ENCODE assay signal across 7 mouse cellular contexts in the genomic region with DNA sequence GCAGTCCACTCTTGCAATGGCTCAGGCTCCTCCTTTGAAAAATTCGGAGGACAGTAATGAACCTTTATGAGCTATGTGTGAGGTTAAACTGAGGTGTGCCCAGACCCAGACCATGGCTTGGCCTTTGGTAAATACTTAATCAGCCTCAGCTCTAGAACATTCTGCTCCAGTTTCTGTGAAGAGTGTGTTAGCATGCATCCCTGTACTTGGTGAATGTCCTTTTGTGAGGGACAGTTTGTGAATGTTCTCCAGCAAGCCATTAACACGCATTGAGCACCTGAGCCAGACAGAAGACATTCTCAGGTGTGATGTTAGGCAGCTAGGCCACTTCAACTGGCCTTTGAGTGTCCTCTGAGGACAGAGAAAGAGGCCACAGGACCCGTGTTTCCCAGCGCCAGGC.
DNase-seq lines count a peak whose midpoint lies in the region; ATAC-seq lines count a peak whose summit lies in the region.

No protein-coding gene starts in this region.

- H3K27me3 ChIP-seq in kidney, embryonic 15.5 days = no peaks in the 10 kb centered on the region
- H3K27me3 ChIP-seq in kidney, embryonic 14.5 days (ENCODE audit: control insufficient read depth, insufficient read depth, low read length) = no peaks in the 10 kb centered on the region
- H3K27me3 ChIP-seq in embryonic facial prominence, embryonic 10.5 days (replicated peaks; ENCODE audit: low read depth, poor library complexity, severe bottlenecking) = no peaks in the 10 kb centered on the region
- no peaks in the 10 kb centered on the region for H3K27me3 ChIP-seq in hindbrain, embryonic 13.5 days
- H3K27me3 ChIP-seq in midbrain, embryonic 13.5 days = no peaks in the 10 kb centered on the region

- no peak for ATAC-seq in kidney, embryonic 15.5 days (replicated peaks; ENCODE audit: low FRiP score)
- no peak for ATAC-seq in kidney, embryonic 14.5 days (ENCODE audit: low FRiP score, low TSS enrichment)
- ATAC-seq in hindbrain, embryonic 13.5 days (ENCODE audit: low FRiP score) = no peak
- no peak for ATAC-seq in midbrain, embryonic 13.5 days
- ATAC-seq in monocyte, adult 5-6 weeks (replicated peaks; ENCODE audit: insufficient number of reproducible peaks, low FRiP score, low TSS enrichment, poor library complexity, severe bottlenecking) = no peak

- H3K9me3 ChIP-seq in kidney, embryonic 15.5 days (replicated peaks) = no peaks in the 10 kb centered on the region
- H3K9me3 ChIP-seq in kidney, embryonic 14.5 days (ENCODE audit: control insufficient read depth, low read length) = no peaks in the 10 kb centered on the region
- H3K9me3 ChIP-seq in embryonic facial prominence, embryonic 10.5 days = no peaks in the 10 kb centered on the region
- no peaks in the 10 kb centered on the region for H3K9me3 ChIP-seq in hindbrain, embryonic 13.5 days
- no peaks in the 10 kb centered on the region for H3K9me3 ChIP-seq in midbrain, embryonic 13.5 days

- DNase-seq in embryonic facial prominence, embryonic 10.5 days (ENCODE audit: low spot score) = no peak
- no peak for DNase-seq in cerebellum, adult 9-11 months

- H3K4me3 ChIP-seq in kidney, embryonic 15.5 days (replicated peaks) = no peak overlapping the region
- no peak overlapping the region for H3K4me3 ChIP-seq in kidney, embryonic 14.5 days (ENCODE audit: low read length)
- H3K4me3 ChIP-seq in embryonic facial prominence, embryonic 10.5 days = peak overlapping the region; percentile 58
- H3K4me3 ChIP-seq in hindbrain, embryonic 13.5 days = no peak overlapping the region
- H3K4me3 ChIP-seq in midbrain, embryonic 13.5 days (replicated peaks) = no peak overlapping the region

- peak overlapping the region; percentile 85 for H3K4me2 ChIP-seq in kidney, embryonic 15.5 days
- no peak overlapping the region; the same call in 1 of the 2 replicates for H3K4me2 ChIP-seq in kidney, embryonic 14.5 days (replicated peaks; ENCODE audit: low read depth, low read length)
- H3K4me2 ChIP-seq in hindbrain, embryonic 13.5 days = peak overlapping the region; percentile 71; the same call in 1 of the 2 replicates
- H3K4me2 ChIP-seq in midbrain, embryonic 13.5 days (replicated peaks) = peak overlapping the region; percentile 79; the same call in 1 of the 2 replicates

- H3K9ac ChIP-seq in kidney, embryonic 15.5 days = peak overlapping the region; percentile 58; the same call in 1 of the 2 replicates
- H3K9ac ChIP-seq in kidney, embryonic 14.5 days (ENCODE audit: low read depth, low read length) = no peak overlapping the region
- H3K9ac ChIP-seq in hindbrain, embryonic 13.5 days = no peak overlapping the region
- no peak overlapping the region for H3K9ac ChIP-seq in midbrain, embryonic 13.5 days (replicated peaks)

- 0 out of 2 replicates have a peak overlapping the region, but pooled peaks have one; percentile 51 for H3K27ac ChIP-seq in kidney, embryonic 15.5 days
- no peak overlapping the region for H3K27ac ChIP-seq in kidney, embryonic 14.5 days (ENCODE audit: low read depth, low read length)
- H3K27ac ChIP-seq in embryonic facial prominence, embryonic 10.5 days (replicated peaks) = peak overlapping the region; percentile 89
- peak overlapping the region; percentile 64 for H3K27ac ChIP-seq in hindbrain, embryonic 13.5 days
- no peak overlapping the region for H3K27ac ChIP-seq in midbrain, embryonic 13.5 days

- H3K36me3 ChIP-seq in kidney, embryonic 15.5 days = no peaks in the 10 kb centered on the region
- H3K36me3 ChIP-seq in kidney, embryonic 14.5 days (ENCODE audit: control insufficient read depth, insufficient read depth, low read length) = no peaks in the 10 kb centered on the region
- no peaks in the 10 kb centered on the region for H3K36me3 ChIP-seq in embryonic facial prominence, embryonic 10.5 days (replicated peaks)
- no peaks in the 10 kb centered on the region for H3K36me3 ChIP-seq in hindbrain, embryonic 13.5 days
- no peaks in the 10 kb centered on the region for H3K36me3 ChIP-seq in midbrain, embryonic 13.5 days

- 79% methylated on average over 4 of the region's 4 CpGs for WGBS in kidney, embryonic 15.5 days
- WGBS in kidney, embryonic 14.5 days = 78% methylated on average over 4 of the region's 4 CpGs
- 80% methylated on average over 4 of the region's 4 CpGs for WGBS in embryonic facial prominence, embryonic 10.5 days
- 87% methylated on average over 4 of the region's 4 CpGs for WGBS in hindbrain, embryonic 13.5 days
- WGBS in midbrain, embryonic 13.5 days = 94% methylated on average over 4 of the region's 4 CpGs

- H3K4me1 ChIP-seq in kidney, embryonic 15.5 days = peaks cover 15% of the 10 kb centered on the region
- peaks cover 6% of the 10 kb centered on the region; the same call in 1 of the 2 replicates for H3K4me1 ChIP-seq in kidney, embryonic 14.5 days (ENCODE audit: control insufficient read depth, insufficient read depth, low read length)
- H3K4me1 ChIP-seq in embryonic facial prominence, embryonic 10.5 days = peaks cover 33% of the 10 kb centered on the region
- peaks cover 23% of the 10 kb centered on the region for H3K4me1 ChIP-seq in hindbrain, embryonic 13.5 days (replicated peaks)
- peaks cover 17% of the 10 kb centered on the region for H3K4me1 ChIP-seq in midbrain, embryonic 13.5 days (replicated peaks)

Comparison
In these comparisons a context has a peak if more than half of its experiments do, and no peak if none do; other contexts are left out.
1. H3K27ac ChIP-seq: peak in kidney, embryonic 15.5 days (single experiment), embryonic facial prominence, embryonic 10.5 days (single experiment) and hindbrain, embryonic 13.5 days (single experiment); none in kidney, embryonic 14.5 days (single experiment) and midbrain, embryonic 13.5 days (single experiment).